Mouse (Mus musculus) midbrain, postnatal 0 days (tissue): ENCODE results near the gene B3gat1. TPM values are rescaled to one million over a fixed set of nuclear protein-coding genes. Genes with fewer than 3 reads are reported as not detected.

ENCODE experiments used
- ATAC-seq: fragments of 200-750 bp; cut with Nextera tagmentation; 2 replicates; pipeline ENCODE4 v1.8.0; 2017; ENCODE audit warnings: moderate number of reproducible peaks, mild to moderate bottlenecking, moderate TSS enrichment, moderate library complexity; ENCODE audit not compliant: low FRiP score
- DNase-seq: peaks from one replicate; pipeline ENCODE4 v3.0.0-alpha.2; 2015; ENCODE audit warnings: low spot score
- H3K27ac ChIP-seq: fragments of 300-500 bp; sonication (generic); 2 replicates; pipeline ENCODE4 v1.5.1; 2014; ENCODE audit warnings: low read depth, mild to moderate bottlenecking, low read length, mixed read lengths
- H3K27me3 ChIP-seq: fragments of 300-500 bp; sonication (generic); 2 replicates; pipeline ENCODE4 v1.6.1; 2014; ENCODE audit warnings: low read length, control low read depth, mixed read lengths; ENCODE audit not compliant: insufficient read depth
- H3K36me3 ChIP-seq: fragments of 300-500 bp; sonication (generic); 2 replicates; pipeline ENCODE4 v1.6.1; 2014; ENCODE audit warnings: low read length, control low read depth, mixed read lengths; ENCODE audit not compliant: insufficient read depth
- H3K4me1 ChIP-seq: fragments of 300-500 bp; sonication (generic); 2 replicates; pipeline ENCODE4 v1.6.1; 2014; ENCODE audit warnings: mild to moderate bottlenecking, control low read depth, antibody characterized with exemption, low read length, mixed read lengths; ENCODE audit not compliant: insufficient read depth
- H3K4me2 ChIP-seq: fragments of 300-500 bp; sonication (generic); 2 replicates; pipeline ENCODE4 v1.6.1; 2014; ENCODE audit warnings: low read depth, mild to moderate bottlenecking, low read length, mixed read lengths; ENCODE audit not compliant: poor library complexity, severe bottlenecking
- H3K4me3 ChIP-seq: fragments of 300-500 bp; sonication (generic); 2 replicates; pipeline ENCODE4 v1.5.1; 2014; ENCODE audit warnings: low read depth, mild to moderate bottlenecking, low read length, moderate library complexity
- H3K9ac ChIP-seq: fragments of 300-500 bp; sonication (generic); replicated peaks from 2 replicates; pipeline ENCODE4 v1.6.1; 2014; ENCODE audit warnings: mild to moderate bottlenecking, low read length, moderate library complexity, mixed read lengths; ENCODE audit not compliant: poor library complexity, severe bottlenecking
- H3K9me3 ChIP-seq: fragments of 300-500 bp; sonication (generic); 2 replicates; pipeline ENCODE4 v1.6.1; 2016; ENCODE audit warnings: low read length, control low read depth
- CTCF ChIP-seq: IDR thresholded peaks from 2 replicates; pipeline ENCODE4 v1.5.1; 2016; ENCODE audit warnings: antibody characterized with exemption, mild to moderate bottlenecking
- whole genome bisulfite sequencing: fragments of 180-500 bp; shearing (Covaris S2); extraction: QIAGEN DNeasy Blood & Tissue Kit; methylation state at CpG from one replicate; pipeline ENCODE4 v1.1.7; 2014; 5-methylcytosine and 5-hydroxymethylcytosine counted together
- polyA plus RNA-seq: library from polyadenylated mRNA; unstranded; fragments of >200 nt; fragmentation: Nextera tagmentation; extraction: Ambion mirVana; gene quantifications from 2 replicates; pipeline ENCODE4 v1.2.1, GENCODE M21; 2015
- total RNA-seq: library from RNA; depleted of rRNA; stranded (reverse); fragments of >200 nt; gene quantifications from 2 replicates; pipeline ENCODE4 v1.2.3, GENCODE M21; 2014; rRNA removed

The B3gat1 gene
- total RNA-seq = 195 and 197 TPM in 2 replicates
- polyA plus RNA-seq = 39.2 and 40.9 TPM in 2 replicates

DNA sequence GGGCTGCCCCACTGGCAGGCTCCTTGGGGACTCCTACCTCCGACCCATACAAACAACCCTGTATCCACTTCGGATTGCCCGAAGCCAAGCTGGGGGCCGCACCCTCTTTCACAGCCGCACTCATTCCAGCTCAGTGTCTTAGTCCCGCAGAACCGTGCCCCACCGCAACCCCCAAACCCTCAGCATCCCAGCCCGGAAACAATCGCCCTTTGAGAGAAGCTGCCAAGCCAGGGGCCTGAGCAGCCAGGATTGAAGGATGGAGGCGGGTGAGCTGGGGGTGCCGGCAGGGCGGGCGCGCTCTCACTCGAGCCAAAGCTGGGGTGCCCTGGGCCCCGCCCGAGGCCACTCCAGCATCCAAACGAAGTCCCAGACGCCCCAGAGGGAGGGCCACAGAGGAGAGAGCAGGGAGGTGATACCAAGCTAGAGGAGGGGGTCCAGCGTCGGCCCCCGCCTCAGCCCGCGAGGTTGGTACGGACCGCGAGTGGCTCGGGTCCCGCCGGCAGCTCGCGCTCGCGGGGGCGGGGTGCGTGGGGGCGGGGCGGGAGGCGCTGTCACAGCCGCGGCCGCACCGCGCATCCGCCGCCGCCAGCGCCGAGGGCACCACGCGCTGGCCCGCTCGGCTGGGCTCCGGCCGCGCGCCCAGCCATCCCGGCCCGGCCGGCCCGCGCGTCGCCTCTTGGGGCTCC lies at the start of gene B3gat1:
TSS of gene B3gat1 (plus strand) at position 523 of the 686 bp plus-strand sequence.
- no peaks in the 10 kb centered on the region for H3K27me3 ChIP-seq
- H3K4me3 ChIP-seq = peak within 1 kb of the TSS; percentile 88
- ATAC-seq (peak; percentile 91), DNase-seq (peak; percentile 89)
- H3K4me2 ChIP-seq = peak within 1 kb of the TSS; percentile 83
- no peaks in the 10 kb centered on the region for H3K36me3 ChIP-seq
- H3K9ac ChIP-seq = peak within 1 kb of the TSS; percentile 97
- no peak for TF ChIP-seq CTCF
- H3K4me1 ChIP-seq = peaks cover 17% of the 10 kb centered on the region; the same call in 1 of the 2 replicates
- H3K27ac ChIP-seq = peak within 1 kb of the TSS; percentile 91
- H3K9me3 ChIP-seq = no peaks in the 10 kb centered on the region
- under 1% methylated on average over 41 of the region's 65 CpGs for WGBS

DNA sequence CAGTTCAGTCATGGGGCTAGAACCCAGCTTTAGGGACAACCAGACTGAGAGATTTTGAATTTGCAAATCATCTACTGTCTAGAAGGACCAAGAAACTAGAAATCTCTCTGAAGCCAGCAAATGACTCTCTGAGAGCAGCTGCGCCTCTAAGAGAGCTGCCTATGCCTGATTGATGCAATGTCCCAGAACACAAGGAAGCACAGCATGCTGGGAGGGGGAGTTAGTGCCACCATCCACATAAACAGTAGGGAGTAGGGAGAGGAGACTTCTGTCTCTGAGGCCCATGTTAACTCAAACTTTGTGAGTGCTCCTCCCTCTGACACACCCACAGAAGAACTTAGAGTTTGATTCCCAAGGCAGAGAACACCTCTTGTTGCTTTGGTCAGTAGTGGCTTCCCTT lies 44.4 kb upstream of the B3gat1 start:
- H3K9me3 ChIP-seq = no peaks in the 10 kb centered on the region
- H3K27ac ChIP-seq = no peak overlapping the region
- H3K36me3 ChIP-seq = no peaks in the 10 kb centered on the region
- TF ChIP-seq CTCF = no peak
- no peak overlapping the region for H3K4me2 ChIP-seq
- H3K9ac ChIP-seq = no peak overlapping the region
- no peaks in the 10 kb centered on the region for H3K4me1 ChIP-seq
- DNase-seq (no peak), ATAC-seq (no peak)
- H3K4me3 ChIP-seq = no peak overlapping the region
- no peaks in the 10 kb centered on the region for H3K27me3 ChIP-seq
- 85% methylated on average over 1 of the region's 1 CpGs for WGBS

DNA sequence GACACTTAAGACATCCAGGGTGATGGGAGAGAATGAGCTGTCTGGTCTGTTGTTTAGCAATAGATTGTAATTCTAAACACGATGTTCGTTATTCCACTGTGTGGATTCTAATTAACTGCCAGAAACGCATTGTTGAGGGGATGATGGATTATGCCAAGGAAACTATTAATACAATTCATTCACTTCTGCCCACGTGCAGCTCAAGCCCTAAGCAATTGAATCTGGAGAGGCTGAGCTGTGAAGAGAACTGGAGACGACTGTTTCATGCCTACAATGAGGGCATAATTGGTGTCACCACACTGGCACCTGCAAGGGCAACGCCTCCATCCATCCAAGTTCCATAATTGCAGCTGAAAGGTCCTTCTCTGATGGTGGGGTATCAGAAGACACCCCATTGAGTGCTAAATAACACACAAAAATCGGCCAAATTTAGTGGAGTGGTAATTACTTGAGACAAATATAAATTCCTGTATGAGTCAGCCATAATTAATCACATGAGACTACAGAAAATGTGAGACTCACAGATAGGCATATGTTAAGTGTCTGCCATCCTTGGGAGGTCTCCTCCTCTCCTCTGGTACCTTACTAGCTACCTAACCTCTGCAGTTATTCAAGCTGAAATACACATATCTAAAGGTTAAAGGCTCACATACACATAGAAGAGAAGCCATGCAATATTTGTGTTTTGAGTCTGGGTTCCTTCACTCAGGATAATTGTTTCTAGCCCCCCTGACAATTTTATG lies 43.4 kb upstream of the B3gat1 start:
- ATAC-seq (peak; percentile 65), DNase-seq (peak; percentile 72)
- H3K27me3 ChIP-seq = no peaks in the 10 kb centered on the region
- no peak overlapping the region for H3K9ac ChIP-seq
- H3K27ac ChIP-seq = no peak overlapping the region
- no peaks in the 10 kb centered on the region for H3K4me1 ChIP-seq
- no peak overlapping the region for H3K4me3 ChIP-seq
- H3K4me2 ChIP-seq = no peak overlapping the region
- TF ChIP-seq CTCF = no peak
- WGBS = 41% methylated on average over 7 of the region's 7 CpGs
- no peaks in the 10 kb centered on the region for H3K9me3 ChIP-seq
- no peaks in the 10 kb centered on the region for H3K36me3 ChIP-seq

DNA sequence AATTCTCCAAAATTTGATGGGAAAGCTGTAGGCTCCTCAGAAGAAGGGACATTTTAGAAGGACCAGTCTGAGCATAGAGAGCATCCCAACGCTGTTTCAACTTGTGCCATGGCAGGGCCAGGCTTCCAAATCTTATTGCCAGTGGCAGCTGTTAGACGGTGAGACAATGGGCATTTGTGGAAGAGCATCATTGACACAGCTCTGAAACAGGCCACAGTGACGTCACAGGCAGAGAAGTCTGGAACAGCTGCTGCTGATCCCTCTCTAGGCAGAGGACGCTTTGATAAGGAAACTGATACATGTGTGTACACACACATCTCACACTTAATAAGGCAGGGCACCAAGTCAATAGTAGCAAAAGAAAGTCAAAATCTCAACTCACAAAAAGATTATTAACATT lies 40.9 kb upstream of the B3gat1 start:
- Histone ChIP-seq H3K27me3 (no peaks in the 10 kb centered on the region), H3K9me3 (no peaks in the 10 kb centered on the region), H3K4me1 (no peaks in the 10 kb centered on the region), H3K36me3 (no peaks in the 10 kb centered on the region), H3K4me3 (no peak overlapping the region), H3K27ac (no peak overlapping the region), H3K4me2 (no peak overlapping the region), H3K9ac (no peak overlapping the region)
- DNase-seq = no peak
- 69% methylated on average over 4 of the region's 4 CpGs for WGBS
- TF ChIP-seq CTCF = no peak
- ATAC-seq = no peak

DNA sequence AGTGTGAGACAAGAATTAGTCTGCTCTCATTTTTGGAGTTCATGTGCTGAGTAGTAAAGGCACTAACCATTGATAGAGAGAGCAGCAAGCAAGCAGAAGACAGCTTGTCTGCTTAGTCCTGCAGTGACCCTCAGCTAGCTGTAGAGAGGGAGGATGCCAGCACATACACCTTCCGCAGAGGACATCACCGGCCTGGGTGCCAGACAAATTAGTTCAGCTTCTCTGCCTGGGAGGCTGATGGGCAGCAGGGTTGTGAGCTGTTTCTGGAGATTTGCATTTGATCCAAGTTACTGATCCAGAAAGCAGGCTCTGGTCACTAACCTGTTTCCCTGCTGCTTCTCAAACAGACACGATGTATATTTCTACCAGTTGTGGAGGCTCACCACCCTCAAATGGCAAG lies 38.9 kb upstream of the B3gat1 start:
- Histone ChIP-seq H3K27ac (no peak overlapping the region), H3K4me1 (no peaks in the 10 kb centered on the region), H3K9ac (no peak overlapping the region), H3K27me3 (no peaks in the 10 kb centered on the region), H3K36me3 (no peaks in the 10 kb centered on the region), H3K4me3 (no peak overlapping the region), H3K9me3 (no peaks in the 10 kb centered on the region), H3K4me2 (no peak overlapping the region)
- DNase-seq (no peak), ATAC-seq (no peak)
- 56% methylated on average over 3 of the region's 3 CpGs for WGBS
- no peak for TF ChIP-seq CTCF

DNA sequence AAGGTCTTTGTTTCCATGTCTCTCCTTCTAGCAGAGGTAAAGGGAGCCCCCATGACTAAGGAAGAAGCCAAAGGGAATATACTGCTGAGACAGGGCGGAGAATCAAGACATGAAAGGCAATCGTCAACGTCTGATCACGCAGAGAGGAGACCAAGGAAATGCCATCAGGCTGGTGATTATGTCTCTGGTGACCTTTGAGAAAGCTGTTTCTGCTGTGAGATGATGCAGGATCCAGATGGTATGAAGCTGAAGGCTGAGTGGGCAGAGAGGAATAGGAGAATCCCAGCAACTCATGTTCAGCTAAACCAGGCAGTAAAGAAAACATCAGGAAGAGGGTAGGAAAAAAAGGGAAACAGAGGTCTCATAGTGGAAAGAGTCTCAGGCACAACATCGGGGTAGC lies 38.4 kb upstream of the B3gat1 start:
- 73% methylated on average over 5 of the region's 5 CpGs for WGBS
- no peak overlapping the region for H3K4me3 ChIP-seq
- ATAC-seq = no peak
- H3K27ac ChIP-seq = no peak overlapping the region
- H3K9me3 ChIP-seq = no peaks in the 10 kb centered on the region
- no peak for TF ChIP-seq CTCF
- H3K4me1 ChIP-seq = no peaks in the 10 kb centered on the region
- H3K36me3 ChIP-seq = no peaks in the 10 kb centered on the region
- H3K4me2 ChIP-seq = no peak overlapping the region
- DNase-seq = no peak
- no peaks in the 10 kb centered on the region for H3K27me3 ChIP-seq
- no peak overlapping the region for H3K9ac ChIP-seq
